Mouse (Mus musculus) splenic B cell, adult 2 months (primary cell): Measurements from ENCODE around the gene Olfr243.
"Not testable (repeated sequence)": the region's sequence is repeated elsewhere in the genome, so short reads cannot be mapped to it uniquely, and the experiment has no call there.

Experiments
- DNase-seq: peaks from one replicate; pipeline ENCODE4 v3.0.0-alpha.2; 2011; ENCODE audit warnings: low read depth, low spot score
- H3K27me3 ChIP-seq: 2 replicates; pipeline ENCODE4 v1.6.1; 2012; ENCODE audit warnings: mild to moderate bottlenecking, low read length, moderate library complexity, mixed read lengths; ENCODE audit not compliant: control insufficient read depth, poor library complexity, insufficient read depth, severe bottlenecking
- H3K36me3 ChIP-seq: 2 replicates; pipeline ENCODE4 v1.6.1; 2012; ENCODE audit warnings: mild to moderate bottlenecking, low read length, moderate library complexity, mixed read lengths; ENCODE audit not compliant: control insufficient read depth, poor library complexity, insufficient read depth, severe bottlenecking

The Olfr243 gene

DNA sequence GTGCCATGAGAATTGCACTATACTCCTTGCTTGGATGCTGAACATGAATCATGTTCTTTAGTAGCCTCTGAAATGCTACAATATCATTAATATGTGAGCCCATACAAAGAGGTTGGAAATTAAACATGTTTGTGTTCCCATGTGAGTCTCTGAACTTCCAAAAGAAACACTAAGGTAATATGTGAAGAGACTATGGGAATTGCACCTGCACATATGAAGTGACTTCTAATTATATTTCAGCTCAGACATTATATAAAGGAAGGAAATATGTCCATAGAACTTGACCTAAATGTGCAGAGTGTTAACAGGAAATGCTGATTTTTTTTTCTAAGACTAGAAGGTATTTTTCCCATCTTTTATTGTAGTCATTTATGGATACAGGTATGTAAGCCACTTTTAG, at the start of gene Olfr243:
Olfr243 (plus strand) TSS at position 301 of the 400 bp plus-strand sequence.
- Histone ChIP-seq H3K27me3 (no peaks in the 10 kb centered on the region; the same call in 1 of the 2 replicates), H3K36me3 (no peaks in the 10 kb centered on the region)
- DNase-seq: no peak

DNA sequence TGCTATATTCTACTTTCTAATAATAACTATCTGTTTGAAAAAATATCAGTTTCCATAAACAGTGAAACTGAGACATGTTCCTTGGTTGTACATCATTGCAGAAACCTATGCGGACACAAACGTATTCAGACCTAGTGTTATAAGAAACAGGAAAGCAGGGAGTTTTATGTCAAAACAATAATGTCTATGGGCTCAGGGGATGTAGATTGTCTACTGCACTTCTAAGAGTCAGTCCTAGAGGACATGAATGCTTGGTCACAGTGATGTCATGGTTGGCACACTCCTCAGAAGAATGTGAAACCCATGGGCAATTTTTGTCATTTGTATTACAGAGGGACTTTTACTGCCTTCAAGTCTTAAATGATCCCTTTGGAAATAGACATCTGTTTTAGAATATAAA, 43.4 kb upstream of the Olfr243 start, which contains the start of gene Olfr624:
Olfr624 (minus strand) TSS at position 101 of the 400 bp plus-strand sequence.
- Histone ChIP-seq H3K27me3 (no peaks in the 10 kb centered on the region), H3K36me3 (no peaks in the 10 kb centered on the region)
- DNase-seq: no peak

DNA sequence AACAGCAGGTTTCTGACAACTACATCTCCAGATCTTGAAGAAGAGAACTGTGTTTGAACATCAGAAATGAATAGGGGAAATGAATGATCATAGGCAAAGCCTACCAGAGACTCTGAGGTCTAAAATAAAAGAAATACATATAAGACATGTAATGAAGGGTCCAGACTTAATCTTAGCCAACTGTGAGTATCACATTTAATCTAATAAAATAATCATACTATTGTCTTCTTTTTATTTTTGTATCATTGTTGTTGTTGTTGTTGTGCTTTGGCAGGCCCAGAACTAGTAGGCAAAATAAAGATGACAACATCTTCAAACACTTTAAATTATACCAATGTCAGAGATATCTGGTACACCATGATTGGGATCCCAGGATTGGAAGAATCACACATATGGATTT, 32.1 kb upstream of the Olfr243 start, which contains the start of gene Olfr625-ps1:
Olfr625-ps1 (plus strand) TSS at position 301 of the 400 bp plus-strand sequence.
- DNase-seq: no peak
- H3K36me3 ChIP-seq: no peaks in the 10 kb centered on the region
- H3K27me3 ChIP-seq: no peaks in the 10 kb centered on the region

DNA sequence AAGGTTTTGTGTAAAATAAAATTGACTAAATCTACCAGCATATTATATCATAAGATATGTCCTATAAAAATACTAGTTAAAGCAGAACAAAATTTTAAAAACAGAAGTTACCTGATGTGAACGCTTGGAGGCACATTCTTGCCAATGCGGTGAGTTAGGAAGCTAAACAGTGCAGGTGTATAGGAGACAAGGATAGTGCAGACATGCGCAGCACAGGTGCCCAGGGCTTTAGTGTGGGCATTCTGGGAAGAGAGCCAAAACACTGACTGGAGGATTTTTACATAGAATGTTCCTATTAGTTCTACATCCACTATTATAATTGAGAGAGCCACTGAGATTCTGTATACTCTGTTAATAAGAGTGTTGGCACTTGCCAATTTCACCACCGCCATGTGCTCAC, 15.0 kb upstream of the Olfr243 start:
- no peaks in the 10 kb centered on the region for H3K36me3 ChIP-seq
- no peak for DNase-seq
- H3K27me3 ChIP-seq: no peaks in the 10 kb centered on the region

DNA sequence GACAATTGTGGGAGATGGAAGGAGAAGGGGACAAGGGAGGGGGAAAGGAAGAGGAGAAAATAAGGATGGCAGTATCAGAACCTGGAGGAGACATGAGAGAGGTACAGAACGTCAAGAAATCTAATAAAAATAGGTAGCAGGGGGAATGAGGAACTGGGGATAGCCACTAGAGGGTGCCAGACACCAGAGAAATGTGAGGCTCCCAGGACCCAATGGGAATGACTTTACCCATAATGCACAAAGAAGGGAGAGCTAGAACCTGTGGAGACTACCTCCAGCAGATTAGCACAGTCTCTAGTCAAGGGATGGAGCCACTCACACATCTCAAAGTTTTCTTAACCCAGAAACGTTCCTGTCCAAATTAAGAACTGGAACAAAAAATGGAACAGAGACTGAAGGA, 2.4 kb upstream of the Olfr243 start:
- Histone ChIP-seq H3K36me3 (no peaks in the 10 kb centered on the region), H3K27me3 (no peaks in the 10 kb centered on the region; the same call in 1 of the 2 replicates)
- DNase-seq: peak; percentile 59

DNA sequence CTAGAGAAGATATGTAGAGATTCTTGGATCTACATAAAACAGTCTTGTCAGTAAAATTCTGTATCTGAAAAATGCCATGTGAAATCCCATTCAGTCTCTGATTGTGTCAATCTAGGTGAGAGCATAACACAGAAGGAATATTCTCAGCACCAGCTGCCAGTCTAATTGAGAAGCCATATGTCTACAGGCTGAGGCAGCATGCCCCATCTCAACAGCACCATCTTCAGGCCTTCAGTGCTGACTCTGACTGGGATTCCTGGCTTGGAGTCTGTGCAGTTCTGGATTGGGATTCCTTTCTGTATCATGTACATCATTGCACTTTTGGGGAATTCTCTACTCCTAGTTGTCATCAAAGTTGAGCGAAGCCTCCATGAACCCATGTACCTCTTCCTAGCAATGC, 1.9 kb downstream of the Olfr243 start:
- H3K27me3 ChIP-seq, DNase-seq, H3K36me3 ChIP-seq: not testable (repeated sequence)

DNA sequence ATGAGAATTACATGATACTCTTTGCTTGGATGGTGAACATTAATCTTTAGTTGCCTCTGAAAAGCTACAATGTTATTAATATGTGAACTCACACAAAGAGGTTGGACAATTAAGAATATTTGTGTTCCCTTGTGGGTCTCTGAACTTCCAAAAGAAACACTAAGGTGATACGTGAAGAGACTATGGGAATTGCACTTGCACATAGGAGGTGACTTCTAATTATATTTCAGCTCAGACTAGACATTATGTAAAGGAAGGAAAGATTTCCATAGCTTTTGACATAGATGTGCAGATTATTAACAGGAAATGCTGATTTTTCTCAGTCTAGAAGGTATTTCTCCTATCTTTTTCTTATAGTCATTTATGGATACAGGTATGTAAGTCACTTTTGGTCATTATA, 15.6 kb downstream of the Olfr243 start, which contains the start of gene Olfr628:
Olfr628 (plus strand) TSS at position 301 of the 400 bp plus-strand sequence.
- H3K27me3 ChIP-seq: no peaks in the 10 kb centered on the region
- no peaks in the 10 kb centered on the region for H3K36me3 ChIP-seq
- DNase-seq: no peak

DNA sequence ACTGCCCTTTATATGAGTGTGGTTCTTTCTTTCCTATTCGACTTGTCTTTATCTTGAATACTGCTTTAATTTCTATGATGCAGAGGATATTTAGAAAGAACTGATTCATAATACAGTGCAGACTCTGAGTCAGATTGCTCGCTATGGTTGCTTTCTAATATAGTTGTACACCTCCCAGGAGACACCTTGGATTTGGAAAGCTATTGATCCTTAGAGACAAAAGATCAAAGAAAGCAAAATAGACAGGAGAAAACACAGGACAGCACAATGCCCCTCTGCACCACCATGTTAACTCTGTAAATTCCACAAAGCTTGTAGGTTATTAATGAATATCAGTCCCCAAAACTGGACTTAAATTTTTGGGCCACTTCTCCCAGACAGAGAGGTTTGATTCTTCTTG, 30.4 kb downstream of the Olfr243 start, which contains the start of gene Olfr629:
Olfr629 (minus strand) TSS at position 101 of the 400 bp plus-strand sequence.
- Histone ChIP-seq H3K36me3 (no peaks in the 10 kb centered on the region), H3K27me3 (no peaks in the 10 kb centered on the region)
- DNase-seq: no peak

DNA sequence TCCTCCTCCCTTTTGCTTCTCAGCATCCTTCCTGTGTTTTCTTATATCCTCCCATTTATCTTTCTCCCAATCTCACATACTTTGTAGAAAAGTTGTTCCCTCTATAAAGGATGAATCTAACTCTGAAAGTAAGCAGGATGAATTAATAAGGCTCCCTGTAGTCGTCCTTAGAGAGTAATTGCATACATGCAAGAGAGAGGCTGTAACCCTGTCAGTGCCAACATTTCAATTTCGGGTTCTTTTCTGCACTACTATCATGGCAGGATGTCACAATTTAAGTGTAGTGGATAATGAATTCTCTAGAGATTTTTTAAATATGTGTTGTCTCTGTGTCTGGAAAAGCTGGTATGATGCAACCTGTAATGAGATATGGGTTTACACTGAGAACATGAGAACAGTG, 42.8 kb downstream of the Olfr243 start, which contains the start of gene Olfr630:
Olfr630 (minus strand) TSS at position 101 of the 400 bp plus-strand sequence.
- no peak for DNase-seq
- no peaks in the 10 kb centered on the region for H3K36me3 ChIP-seq
- no peaks in the 10 kb centered on the region for H3K27me3 ChIP-seq

DNA sequence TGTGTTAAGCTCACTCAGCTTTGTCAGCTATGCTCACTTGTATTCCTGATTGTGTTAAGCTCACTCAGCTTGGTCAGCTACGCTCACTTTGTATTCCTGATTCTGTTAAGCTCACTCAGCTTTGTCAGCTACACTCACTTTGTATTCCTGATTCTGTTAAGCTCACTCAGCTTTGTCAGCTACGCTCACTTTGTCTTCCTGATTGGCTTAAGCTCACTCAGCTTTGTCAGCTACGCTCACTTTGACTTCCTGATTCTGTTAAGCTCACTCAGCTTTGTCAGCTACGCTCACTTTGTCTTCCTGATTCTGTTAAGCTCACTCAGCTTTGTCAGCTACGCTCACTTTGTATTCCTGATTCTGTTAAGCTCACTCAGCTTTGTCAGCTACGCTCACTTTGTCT, 47.7 kb downstream of the Olfr243 start:
- H3K27me3 ChIP-seq, H3K36me3 ChIP-seq: not testable (repeated sequence)
- peak; percentile 55 for DNase-seq

DNA sequence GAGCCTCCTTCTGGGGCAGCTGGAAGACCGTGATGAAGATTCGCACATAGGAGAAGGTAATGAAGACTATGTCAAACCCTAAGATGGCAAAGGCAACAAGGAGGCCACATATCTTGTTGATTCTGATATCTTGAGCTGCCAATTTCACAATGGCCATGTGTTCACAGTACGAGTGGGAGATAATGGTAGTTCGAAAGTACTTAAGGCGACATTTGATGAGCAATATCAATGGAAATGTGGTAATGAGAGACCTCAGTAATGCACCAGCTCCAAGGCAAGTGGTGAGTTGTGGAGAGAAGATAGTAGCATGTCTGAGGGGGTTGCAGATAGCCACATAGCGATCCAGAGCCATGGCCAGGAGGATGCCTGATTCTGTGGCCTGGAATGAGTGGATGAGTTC, 53.2 kb downstream of the Olfr243 start:
- not testable (repeated sequence) for H3K36me3 ChIP-seq, DNase-seq, H3K27me3 ChIP-seq
